Mouse (Mus musculus): Measurements from ENCODE around the gene Mrps6. TPM values are rescaled to one million over a fixed set of nuclear protein-coding genes. Genes with fewer than 3 reads are reported as not detected.

Gene Mrps6
- total and polyA plus RNA-seq, 3 experiments = 40.8 to 71.0 TPM; not detected in 1

DNA sequence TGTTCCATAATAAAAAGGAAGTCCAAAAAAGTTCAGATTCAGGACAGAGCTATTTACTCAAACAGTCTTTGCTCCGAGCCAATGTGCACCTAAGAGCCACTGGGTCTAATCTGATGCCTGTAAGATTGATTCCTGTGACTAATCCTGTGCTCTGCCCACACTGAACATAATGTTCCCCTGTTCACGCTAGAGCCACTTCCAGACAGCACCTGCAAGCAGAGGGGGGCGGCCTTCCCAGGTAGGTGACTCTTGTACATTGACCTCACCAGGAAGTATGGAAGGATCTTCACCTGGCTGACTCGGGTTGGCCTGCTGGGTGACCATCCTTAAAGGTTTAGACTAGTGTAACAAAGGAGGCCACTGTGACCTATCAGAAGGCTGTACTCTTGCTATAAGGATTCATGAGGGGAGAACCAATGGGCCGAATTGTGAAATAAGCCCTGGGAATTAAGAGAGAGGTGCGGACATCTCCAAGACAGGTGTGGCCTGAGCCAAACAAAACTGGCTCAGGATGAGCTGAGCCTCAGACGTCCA lies 6.2 kb upstream of the Mrps6 start:
- H3K36me3 ChIP-seq (ENCODE audit: control insufficient read depth in 1 of 2, insufficient read depth in 2 of 2, low read length in 2 of 2) = no peaks in the 10 kb centered on the region
- no peak overlapping the region for H3K4me3 ChIP-seq (ENCODE audit: control insufficient read depth in 1 of 2, insufficient read depth in 1 of 2, low read depth in 2 of 2, low read length in 2 of 2)
- no peak for DNase-seq (ENCODE audit: low read depth, low spot score)
- no peaks in the 10 kb centered on the region for H3K79me2 ChIP-seq (ENCODE audit: control insufficient read depth, insufficient read depth, low read length, poor library complexity)
- no peaks in the 10 kb centered on the region for H3K9me3 ChIP-seq (replicated peaks; ENCODE audit: insufficient read depth, low read length)
- H3K27me3 ChIP-seq (ENCODE audit: control insufficient read depth in 1 of 2, insufficient read depth in 2 of 2, low read length in 2 of 2) = peaks cover 0 to 3% of the 10 kb centered on the region in 2 experiments; a peak in 3 of 4 replicates
- H3K9ac ChIP-seq (ENCODE audit: control insufficient read depth, low read depth, low read length, poor library complexity, severe bottlenecking) = no peak overlapping the region
- H3K4me1 ChIP-seq (ENCODE audit: control insufficient read depth in 1 of 2, insufficient read depth in 2 of 2, low read length in 2 of 2) = no peaks in the 10 kb centered on the region
- no peak overlapping the region for H3K27ac ChIP-seq (ENCODE audit: control insufficient read depth, low read depth, low read length)
- TF ChIP-seq RCOR1 (IDR thresholded peaks at IDR 0.05; ENCODE audit: low read depth, low read length) (no peak), POLR2A (IDR thresholded peaks at IDR 0.05; ENCODE audit: control insufficient read depth in 1 of 2, insufficient read depth in 1 of 2, low read depth in 1 of 2, low read length in 2 of 2, poor library complexity in 1 of 2) (no peak), TAL1 (IDR thresholded peaks at IDR 0.05; ENCODE audit: low read length) (no peak), EP300 (IDR thresholded peaks at IDR 0.05; ENCODE audit: low read depth in 1 of 2, low read length in 2 of 2) (no peak)

GRCm38 (mm10) chr16:92052569-92052968 lies 5.5 kb upstream of the Mrps6 start:
- H3K79me2 ChIP-seq (ENCODE audit: control insufficient read depth, insufficient read depth, low read length, poor library complexity) = no peaks in the 10 kb centered on the region; the same call in 1 of the 2 replicates
- H3K27me3 ChIP-seq (ENCODE audit: control insufficient read depth in 1 of 2, insufficient read depth in 2 of 2, low read length in 2 of 2) = peaks cover 0 to 3% of the 10 kb centered on the region in 2 experiments; a peak in 2 of 4 replicates
- DNase-seq (ENCODE audit: low read depth, low spot score) = no peak
- H3K36me3 ChIP-seq (ENCODE audit: control insufficient read depth in 1 of 2, insufficient read depth in 2 of 2, low read length in 2 of 2) = no peaks in the 10 kb centered on the region
- H3K9me3 ChIP-seq (replicated peaks; ENCODE audit: insufficient read depth, low read length) = no peaks in the 10 kb centered on the region
- H3K4me3 ChIP-seq (ENCODE audit: control insufficient read depth in 1 of 2, insufficient read depth in 1 of 2, low read depth in 2 of 2, low read length in 2 of 2) = no peak overlapping the region
- H3K9ac ChIP-seq (ENCODE audit: control insufficient read depth, low read depth, low read length, poor library complexity, severe bottlenecking) = no peak overlapping the region
- H3K4me1 ChIP-seq (ENCODE audit: control insufficient read depth in 1 of 2, insufficient read depth in 2 of 2, low read length in 2 of 2) = no peaks in the 10 kb centered on the region
- H3K27ac ChIP-seq (ENCODE audit: control insufficient read depth, low read depth, low read length) = no peak overlapping the region
- no peak for TF ChIP-seq MAFK (IDR thresholded peaks at IDR 0.05; ENCODE audit: borderline replicate concordance, low read depth, low read length)
- TF ChIP-seq SIN3A (IDR thresholded peaks at IDR 0.05; ENCODE audit: low read length) = no peak
- no peak for TF ChIP-seq ELF1 (IDR thresholded peaks at IDR 0.05; ENCODE audit: low read depth, low read length)
- TF ChIP-seq MYB (IDR thresholded peaks at IDR 0.05; ENCODE audit: low read depth, low read length) = no peak
- no peak for TF ChIP-seq POLR2AphosphoS5 (IDR thresholded peaks at IDR 0.05; ENCODE audit: borderline replicate concordance, low read depth, low read length)
- no peak for TF ChIP-seq UBTF (IDR thresholded peaks at IDR 0.05; ENCODE audit: borderline replicate concordance, insufficient read depth, low read depth, low read length)
- no peak for TF ChIP-seq BHLHE40 (IDR thresholded peaks at IDR 0.05; ENCODE audit: borderline replicate concordance, low read depth, low read length)
- TF ChIP-seq MEF2A (IDR thresholded peaks at IDR 0.05; ENCODE audit: extremely low read depth, insufficient replicate concordance, low read depth, low read length, poor library complexity, severe bottlenecking) = no peak
- no peak for TF ChIP-seq E2F4 (IDR thresholded peaks at IDR 0.05; ENCODE audit: borderline replicate concordance, low read depth, low read length)
- TF ChIP-seq USF2 (IDR thresholded peaks at IDR 0.05; ENCODE audit: borderline replicate concordance in 1 of 2, insufficient read depth in 1 of 2, low read depth in 1 of 2, low read length in 2 of 2) = no peak
- no peak for TF ChIP-seq ETS1 (IDR thresholded peaks at IDR 0.05; ENCODE audit: low read depth, low read length)
- no peak for TF ChIP-seq RAD21 (IDR thresholded peaks at IDR 0.05; ENCODE audit: low read depth, low read length)
- no peak for TF ChIP-seq GABPA (IDR thresholded peaks at IDR 0.05; ENCODE audit: low read depth, low read length)
- TF ChIP-seq ZMIZ1 (IDR thresholded peaks at IDR 0.05; ENCODE audit: low read depth, low read length) = no peak
- TF ChIP-seq RCOR1 (IDR thresholded peaks at IDR 0.05; ENCODE audit: low read depth, low read length) = no peak
- no peak for TF ChIP-seq EP300 (IDR thresholded peaks at IDR 0.05; ENCODE audit: low read depth in 1 of 2, low read length in 2 of 2)

All from MEL (cell line).